Mouse (Mus musculus) MEL (cell line): ENCODE measurements at regions not wholly inside any gene's neighbourhood (a gene's known extent, or its start where the extent isn't known, plus 50 kb on each side); places are given as distances from the start of the nearest gene placed in this dataset.

Experiments used
- DNase-seq: peaks from one replicate; pipeline ENCODE4 v3.0.0; 2011; ENCODE audit warnings: low read depth, low spot score
- H3K27ac ChIP-seq: 2 replicates; pipeline ENCODE4 v1.5.1; 2012; ENCODE audit warnings: low read depth, mild to moderate bottlenecking, control low read depth, low read length, moderate library complexity; ENCODE audit not compliant: control insufficient read depth
- H3K27me3 ChIP-seq, 2 experiments: fragments of 150-350 bp in 1 of 2; sonication (generic) in 1 of 2; 2 replicates each; pipeline ENCODE4 v1.6.1; 2012; ENCODE audit warnings: low read length in 2 of 2, mild to moderate bottlenecking in 2 of 2, improper control_type of control experiment in 1 of 2, moderate library complexity in 1 of 2; ENCODE audit not compliant: insufficient read depth in 2 of 2, control insufficient read depth in 1 of 2
- H3K36me3 ChIP-seq, 2 experiments: 2 replicates each; pipeline ENCODE4 v1.6.1; 2012 to 2014; ENCODE audit warnings: low read length in 2 of 2, improper control_type of control experiment in 1 of 2, inconsistent platforms in 1 of 2, mild to moderate bottlenecking in 1 of 2; ENCODE audit not compliant: insufficient read depth in 2 of 2, control insufficient read depth in 1 of 2
- H3K4me1 ChIP-seq, 2 experiments: fragments of 150-350 bp in 1 of 2; sonication (generic) in 1 of 2; 2 replicates each; pipeline ENCODE4 v1.6.1; 2012; ENCODE audit warnings: low read length in 2 of 2, improper control_type of control experiment in 1 of 2, mild to moderate bottlenecking in 1 of 2; ENCODE audit not compliant: insufficient read depth in 2 of 2, control insufficient read depth in 1 of 2
- H3K4me3 ChIP-seq, 2 experiments: fragments of 150-350 bp in 1 of 2; sonication (generic) in 1 of 2; 2 replicates each; pipeline ENCODE4 v1.5.1; 2012; ENCODE audit warnings: low read depth in 2 of 2, low read length in 2 of 2, mild to moderate bottlenecking in 2 of 2, moderate library complexity in 2 of 2, control low read depth in 1 of 2, improper control_type of control experiment in 1 of 2; ENCODE audit not compliant: control insufficient read depth in 1 of 2, insufficient read depth in 1 of 2
- H3K79me2 ChIP-seq: 2 replicates; pipeline ENCODE4 v1.6.1; 2012; ENCODE audit warnings: mild to moderate bottlenecking, low read length, moderate library complexity; ENCODE audit not compliant: control insufficient read depth, poor library complexity, insufficient read depth
- H3K9ac ChIP-seq: 2 replicates; pipeline ENCODE4 v1.6.1; 2012; ENCODE audit warnings: low read depth, mild to moderate bottlenecking, control low read depth, low read length, moderate library complexity; ENCODE audit not compliant: control insufficient read depth, poor library complexity, severe bottlenecking
- H3K9me3 ChIP-seq: fragments of 150-350 bp; sonication (generic); replicated peaks from 2 replicates; pipeline ENCODE4 v1.6.1; 2012; ENCODE audit warnings: mild to moderate bottlenecking, low read length, improper control_type of control experiment, moderate library complexity; ENCODE audit not compliant: insufficient read depth
- BHLHE40 ChIP-seq: IDR thresholded peaks from 2 replicates; pipeline ENCODE4 v1.6.1; 2012; ENCODE audit warnings: low read depth, mild to moderate bottlenecking, inconsistent platforms, low read length, improper control_type of control experiment, borderline replicate concordance
- CHD1 ChIP-seq: IDR thresholded peaks from 2 replicates; pipeline ENCODE4 v1.6.1; 2012; ENCODE audit warnings: low read depth, mild to moderate bottlenecking, inconsistent platforms, low read length, improper control_type of control experiment
- E2F4 ChIP-seq: IDR thresholded peaks from 2 replicates; pipeline ENCODE4 v1.6.1; 2011; ENCODE audit warnings: low read depth, low read length, improper control_type of control experiment, borderline replicate concordance
- EP300 ChIP-seq, 2 experiments: IDR thresholded peaks; 2 replicates each; pipeline ENCODE4 v1.6.1; 2011; ENCODE audit warnings: improper control_type of control experiment in 2 of 2, low read length in 2 of 2, low read depth in 1 of 2, mild to moderate bottlenecking in 1 of 2
- ETS1 ChIP-seq: IDR thresholded peaks from 2 replicates; pipeline ENCODE4 v1.6.1; 2012; ENCODE audit warnings: low read depth, mild to moderate bottlenecking, inconsistent platforms, low read length, improper control_type of control experiment, moderate library complexity
- GATA1 ChIP-seq: IDR thresholded peaks from 2 replicates; pipeline ENCODE4 v1.6.1; 2011; ENCODE audit warnings: low read depth, low read length, improper control_type of control experiment
- HCFC1 ChIP-seq: IDR thresholded peaks from 2 replicates; pipeline ENCODE4 v1.6.1; 2012; ENCODE audit warnings: low read depth, mild to moderate bottlenecking, inconsistent platforms, low read length, improper control_type of control experiment, moderate library complexity
- MAX ChIP-seq: IDR thresholded peaks from 2 replicates; pipeline ENCODE4 v1.6.1; 2011; ENCODE audit warnings: low read length, improper control_type of control experiment
- MAZ ChIP-seq: IDR thresholded peaks from 2 replicates; pipeline ENCODE4 v1.6.1; 2012; ENCODE audit warnings: low read depth, mild to moderate bottlenecking, inconsistent platforms, low read length, improper control_type of control experiment
- MXI1 ChIP-seq: IDR thresholded peaks from 2 replicates; pipeline ENCODE4 v1.6.1; 2011; ENCODE audit warnings: mild to moderate bottlenecking, low read depth, low read length, improper control_type of control experiment
- MYC ChIP-seq: IDR thresholded peaks from 2 replicates; pipeline ENCODE4 v1.6.1; 2011; ENCODE audit warnings: low read depth, mild to moderate bottlenecking, low read length, improper control_type of control experiment, moderate library complexity
- NELFE ChIP-seq: IDR thresholded peaks from 2 replicates; pipeline ENCODE4 v1.6.1; 2011; ENCODE audit warnings: low read depth, low read length, improper control_type of control experiment
- POLR2AphosphoS5 ChIP-seq: IDR thresholded peaks from 2 replicates; pipeline ENCODE4 v1.6.1; 2012; ENCODE audit warnings: low read depth, borderline replicate concordance, mild to moderate bottlenecking, inconsistent platforms, low read length, moderate library complexity, mixed read lengths
- RAD21 ChIP-seq: IDR thresholded peaks from 2 replicates; pipeline ENCODE4 v1.6.1; 2011; ENCODE audit warnings: mild to moderate bottlenecking, low read depth, low read length, improper control_type of control experiment
- SMC3 ChIP-seq: IDR thresholded peaks from 2 replicates; pipeline ENCODE4 v1.6.1; 2011; ENCODE audit warnings: low read depth, low read length, improper control_type of control experiment
- TBP ChIP-seq: IDR thresholded peaks from 2 replicates; pipeline ENCODE4 v1.8.0; 2011; ENCODE audit warnings: low read depth, low read length, improper control_type of control experiment
- TCF12 ChIP-seq: IDR thresholded peaks from 2 replicates; pipeline ENCODE4 v1.6.1; 2014; ENCODE audit warnings: low read depth, mild to moderate bottlenecking, inconsistent platforms, low read length, improper control_type of control experiment, moderate library complexity
- USF1 ChIP-seq: IDR thresholded peaks from 2 replicates; pipeline ENCODE4 v1.6.1; 2014; ENCODE audit warnings: low read depth, mild to moderate bottlenecking, inconsistent platforms, low read length, improper control_type of control experiment, moderate library complexity
- USF2 ChIP-seq, 2 experiments: IDR thresholded peaks; 2 replicates each; pipeline ENCODE4 v1.6.1; 2011 to 2012; ENCODE audit warnings: improper control_type of control experiment in 2 of 2, low read length in 2 of 2, borderline replicate concordance in 1 of 2, inconsistent platforms in 1 of 2, low read depth in 1 of 2, mild to moderate bottlenecking in 1 of 2; ENCODE audit not compliant: insufficient read depth in 1 of 2
- ZMIZ1 ChIP-seq: IDR thresholded peaks from 2 replicates; pipeline ENCODE4 v1.6.1; 2012; ENCODE audit warnings: low read depth, mild to moderate bottlenecking, inconsistent platforms, low read length, improper control_type of control experiment, moderate library complexity

DNA sequence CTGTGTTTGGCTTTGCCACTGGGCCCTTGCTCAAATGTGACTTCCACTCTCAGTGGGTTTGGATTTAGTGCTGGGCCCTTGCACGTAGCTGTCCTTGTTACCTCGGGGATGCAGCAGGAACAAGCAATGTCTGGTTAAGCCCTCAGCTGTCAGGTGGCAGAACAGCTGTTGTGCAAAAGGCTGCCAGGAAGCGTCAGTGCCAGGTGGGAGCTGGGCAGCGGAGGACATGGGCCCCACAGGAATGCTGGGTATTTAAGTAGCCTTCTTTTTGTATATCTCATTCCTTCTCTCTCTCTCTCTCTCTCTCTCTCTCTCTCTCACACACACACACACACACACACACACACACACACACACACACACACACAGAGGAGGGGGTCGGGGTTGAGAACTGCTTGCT is 104.0 kb upstream of the Arhgap28 start:
- no peaks in the 10 kb centered on the region for H3K4me1 ChIP-seq
- no peak for TF ChIP-seq TCF12
- no peak for TF ChIP-seq MAX
- TF ChIP-seq TBP, result no peak
- no peak for TF ChIP-seq HCFC1
- TF ChIP-seq MXI1, result no peak
- TF ChIP-seq USF2 (IDR thresholded peaks at IDR 0.05; ENCODE audit: borderline replicate concordance in 1 of 2, insufficient read depth in 1 of 2, low read depth in 1 of 2, low read length in 2 of 2), result no peak
- no peak for TF ChIP-seq SMC3
- no peak for TF ChIP-seq NELFE
- TF ChIP-seq RAD21, result no peak
- no peak for TF ChIP-seq USF1
- no peak for TF ChIP-seq E2F4
- no peak for TF ChIP-seq ETS1
- TF ChIP-seq MYC, result no peak
- TF ChIP-seq EP300 (IDR thresholded peaks at IDR 0.05; ENCODE audit: low read depth in 1 of 2, low read length in 2 of 2), result no peak
- no peak for TF ChIP-seq BHLHE40
- no peak for TF ChIP-seq MAZ
- TF ChIP-seq GATA1, result no peak
- no peak for TF ChIP-seq POLR2AphosphoS5

GRCm38 (mm10) chr17:68111834-68112473 is 108.0 kb upstream of the Arhgap28 start:
- H3K4me1 ChIP-seq, result no peaks in the 10 kb centered on the region
- no peak overlapping the region for H3K4me3 ChIP-seq
- H3K9ac ChIP-seq, result no peak overlapping the region
- H3K36me3 ChIP-seq, result no peaks in the 10 kb centered on the region
- no peak for DNase-seq
- H3K27ac ChIP-seq, result no peak overlapping the region
- no peaks in the 10 kb centered on the region for H3K27me3 ChIP-seq
- no peaks in the 10 kb centered on the region for H3K79me2 ChIP-seq
- H3K9me3 ChIP-seq, result no peaks in the 10 kb centered on the region
- no peak for TF ChIP-seq MXI1
- no peak for TF ChIP-seq BHLHE40
- no peak for TF ChIP-seq HCFC1
- no peak for TF ChIP-seq CHD1
- no peak for TF ChIP-seq ZMIZ1

More for the DNA sequence above, 104.0 kb upstream of the Arhgap28 start:
- DNase-seq, result no peak
- H3K9me3 ChIP-seq, result no peaks in the 10 kb centered on the region
- H3K79me2 ChIP-seq, result no peaks in the 10 kb centered on the region
- H3K9ac ChIP-seq, result no peak overlapping the region
- H3K27ac ChIP-seq, result no peak overlapping the region
- no peak overlapping the region for H3K4me3 ChIP-seq
- no peaks in the 10 kb centered on the region for H3K36me3 ChIP-seq
- H3K27me3 ChIP-seq, result no peaks in the 10 kb centered on the region
